Mouse (Mus musculus): ENCODE results near the gene Cx3cl1.

Cx3cl1 gene

DNA sequence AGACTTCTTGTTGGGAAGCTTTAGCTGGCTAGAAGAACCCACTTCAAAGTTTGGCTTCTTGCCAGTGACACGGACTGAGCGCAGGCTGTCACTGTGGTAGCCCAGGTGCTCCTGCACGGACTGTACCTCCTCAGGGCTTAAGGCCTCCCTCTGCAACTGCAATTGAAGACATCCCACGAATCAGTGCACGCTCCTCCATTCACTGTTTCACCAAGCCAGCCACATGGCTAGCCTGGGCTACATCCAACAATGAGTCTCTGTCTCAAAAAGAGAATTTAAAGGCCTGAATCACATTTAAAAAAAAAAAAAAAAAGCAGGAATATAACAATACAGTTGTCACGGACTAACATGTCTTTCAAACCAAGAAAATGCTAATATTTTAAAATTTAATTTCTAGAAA, 56.5 kb downstream of the Cx3cl1 start:
- DNase-seq (ENCODE audit: inconsistent age in 2 of 2, low spot score in 1 of 2), result no peak
